Mouse (Mus musculus) neural tube, embryonic 14.5 days (tissue): Measurements from ENCODE around the gene Cage1. TPM values are rescaled to one million over a fixed set of nuclear protein-coding genes. Genes with fewer than 3 reads are reported as not detected.

Source experiments
- ATAC-seq: fragments of 200-750 bp; cut with Nextera tagmentation; 2 replicates; pipeline ENCODE4 v1.8.0; 2017; ENCODE audit warnings: low read depth, mild to moderate bottlenecking, moderate TSS enrichment, moderate library complexity
- H3K27ac ChIP-seq: fragments of 300-500 bp; sonication (generic); 2 replicates; pipeline ENCODE4 v1.5.1; 2014; ENCODE audit warnings: low read depth, mild to moderate bottlenecking, control low read depth, low read length, moderate library complexity, mixed read lengths
- H3K27me3 ChIP-seq: fragments of 300-500 bp; sonication (generic); 2 replicates; pipeline ENCODE4 v1.6.1; 2014; ENCODE audit warnings: low read length; ENCODE audit not compliant: control insufficient read depth, insufficient read depth
- H3K36me3 ChIP-seq: fragments of 300-500 bp; sonication (generic); 2 replicates; pipeline ENCODE4 v1.6.1; 2014; ENCODE audit warnings: low read length, mixed read lengths; ENCODE audit not compliant: control insufficient read depth, insufficient read depth
- H3K4me1 ChIP-seq: fragments of 300-500 bp; sonication (generic); 2 replicates; pipeline ENCODE4 v1.6.1; 2014; ENCODE audit warnings: low read length; ENCODE audit not compliant: control insufficient read depth, insufficient read depth
- H3K4me2 ChIP-seq: fragments of 300-500 bp; sonication (generic); 2 replicates; pipeline ENCODE4 v1.6.1; 2014; ENCODE audit warnings: mild to moderate bottlenecking, low read depth, low read length, control low read depth
- H3K4me3 ChIP-seq: fragments of 300-500 bp; sonication (generic); 2 replicates; pipeline ENCODE4 v1.5.1; 2014; ENCODE audit warnings: low read depth, low read length, control low read depth, mixed read lengths
- H3K9ac ChIP-seq: fragments of 300-500 bp; sonication (generic); replicated peaks from 2 replicates; pipeline ENCODE4 v1.6.1; 2014; ENCODE audit warnings: low read depth, mild to moderate bottlenecking, control low read depth, low read length, mixed read lengths
- H3K9me3 ChIP-seq: fragments of 300-500 bp; sonication (generic); 2 replicates; pipeline ENCODE4 v1.6.1; 2016; ENCODE audit warnings: low read length; ENCODE audit not compliant: control insufficient read depth
- WGBS: fragments of 180-500 bp; shearing (Covaris S2); extraction: QIAGEN DNeasy Blood & Tissue Kit; methylation state at CpG from one replicate; pipeline ENCODE4 v1.1.7; 2014; 5-methylcytosine and 5-hydroxymethylcytosine counted together
- polyA plus RNA-seq: library from polyadenylated mRNA; unstranded; fragments of >200 nt; fragmentation: Nextera tagmentation; extraction: Ambion mirVana; gene quantifications from 2 replicates; pipeline ENCODE4 v1.2.1, GENCODE M21; 2014

Cage1 gene
- polyA plus RNA-seq, result 2.0 and 2.7 TPM in 2 replicates

DNA sequence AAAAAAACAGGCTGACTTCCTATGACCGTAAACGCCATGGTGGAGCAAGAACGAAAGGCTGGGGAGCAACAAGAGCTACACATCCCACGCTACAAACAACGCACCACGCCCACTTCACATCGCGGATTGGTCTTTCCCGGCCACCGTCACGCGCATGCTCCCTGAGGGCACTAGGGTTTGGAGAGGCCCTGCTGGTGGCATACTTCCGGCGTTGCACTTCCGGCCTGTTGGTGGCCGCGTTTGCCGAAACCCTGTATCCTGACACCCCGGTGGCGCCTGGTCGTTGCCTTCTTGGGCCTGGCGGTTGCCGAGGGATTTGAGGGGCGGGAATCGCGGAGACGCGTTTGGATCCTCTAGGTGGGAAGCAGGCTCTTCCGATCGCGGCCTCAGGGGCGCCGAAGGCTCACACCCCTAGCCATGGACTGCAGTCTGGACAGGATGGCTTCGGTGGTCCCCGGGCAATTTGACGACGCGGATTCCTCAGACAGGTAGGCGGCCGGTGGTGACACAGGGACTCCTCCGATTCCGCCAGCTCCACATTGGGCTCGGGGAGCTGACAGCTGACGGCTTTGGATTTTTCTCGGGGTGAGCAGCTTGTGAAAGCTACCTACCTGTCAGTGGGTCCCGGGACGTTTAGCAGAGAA lies at the start of gene Cage1:
Gene Cage1, minus strand, starts transcription at position 26 of the 644 bp plus-strand sequence.
- ATAC-seq, result peak; percentile 97
- H3K9me3 ChIP-seq, result no peaks in the 10 kb centered on the region
- H3K4me2 ChIP-seq, result peak within 1 kb of the TSS; percentile 94
- no peaks in the 10 kb centered on the region for H3K27me3 ChIP-seq
- peak within 1 kb of the TSS; percentile 80 for H3K9ac ChIP-seq
- H3K36me3 ChIP-seq, result 0 out of 2 replicates have a peak, but pooled peaks cover 4% of the 10 kb centered on the region
- under 1% methylated on average over 47 of the region's 47 CpGs for WGBS
- peaks cover 17% of the 10 kb centered on the region for H3K4me1 ChIP-seq
- H3K4me3 ChIP-seq, result peak within 1 kb of the TSS; percentile 62
- H3K27ac ChIP-seq, result peak within 1 kb of the TSS; percentile 70

DNA sequence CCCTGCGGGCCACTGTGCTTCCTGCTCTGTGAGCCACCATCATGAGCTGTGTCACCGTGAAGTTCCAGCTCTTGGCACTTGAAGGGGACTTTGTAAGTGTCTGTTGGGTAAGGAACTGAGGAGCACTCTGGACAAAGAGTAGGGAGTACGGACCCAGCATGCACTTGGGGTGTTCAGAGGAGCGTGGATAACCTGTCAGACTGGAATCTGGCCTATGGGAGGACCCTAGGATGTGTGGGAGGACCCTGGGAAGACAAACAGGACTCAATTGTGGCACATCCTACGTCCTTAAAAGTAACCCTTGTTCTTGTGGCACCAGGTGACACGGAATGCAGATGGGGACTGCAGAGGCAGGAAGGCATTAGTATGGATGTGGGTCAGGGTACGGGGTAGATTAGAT lies 44.3 kb upstream of the Cage1 start:
- WGBS, result 85% methylated on average over 7 of the region's 7 CpGs
- no peak overlapping the region for H3K9ac ChIP-seq
- no peak for ATAC-seq
- H3K4me1 ChIP-seq, result no peaks in the 10 kb centered on the region
- H3K36me3 ChIP-seq, result no peaks in the 10 kb centered on the region
- no peaks in the 10 kb centered on the region for H3K9me3 ChIP-seq
- H3K4me3 ChIP-seq, result no peak overlapping the region
- H3K27me3 ChIP-seq, result no peaks in the 10 kb centered on the region
- H3K27ac ChIP-seq, result no peak overlapping the region
- no peak overlapping the region for H3K4me2 ChIP-seq

GRCm38 (mm10) chr13:38080725-38081124 lies 43.9 kb upstream of the Cage1 start:
- Histone ChIP-seq H3K27me3 (no peaks in the 10 kb centered on the region), H3K4me1 (no peaks in the 10 kb centered on the region), H3K27ac (no peak overlapping the region), H3K9me3 (no peaks in the 10 kb centered on the region), H3K4me2 (no peak overlapping the region), H3K36me3 (no peaks in the 10 kb centered on the region), H3K4me3 (no peak overlapping the region), H3K9ac (no peak overlapping the region)
- WGBS, result 83% methylated on average over 14 of the region's 14 CpGs
- no peak for ATAC-seq

DNA sequence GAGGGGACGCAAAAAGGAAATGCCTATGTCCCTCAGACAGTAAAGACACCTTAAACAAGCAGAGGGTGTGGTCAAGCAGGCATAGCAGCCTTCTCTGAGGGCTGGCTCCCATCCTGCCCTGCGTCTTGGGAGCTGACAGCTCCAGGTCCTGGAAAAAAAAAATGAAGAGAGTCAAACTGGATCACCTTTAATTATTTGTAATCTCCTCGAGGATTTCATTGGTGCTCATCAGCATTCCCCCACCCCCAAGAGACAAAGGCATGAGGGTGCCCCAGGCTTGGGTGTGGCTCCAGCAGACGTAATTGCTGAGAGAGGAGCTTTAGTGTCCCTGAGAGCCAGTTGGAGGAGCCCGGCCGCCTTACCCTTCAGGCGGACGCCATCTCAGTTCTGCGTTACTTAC lies 43.1 kb upstream of the Cage1 start:
- H3K9me3 ChIP-seq, result no peaks in the 10 kb centered on the region
- no peaks in the 10 kb centered on the region for H3K27me3 ChIP-seq
- ATAC-seq, result no peak
- no peak overlapping the region for H3K4me2 ChIP-seq
- no peak overlapping the region for H3K27ac ChIP-seq
- WGBS, result 45% methylated on average over 9 of the region's 9 CpGs
- H3K36me3 ChIP-seq, result no peaks in the 10 kb centered on the region
- H3K9ac ChIP-seq, result no peak overlapping the region
- H3K4me3 ChIP-seq, result no peak overlapping the region
- no peaks in the 10 kb centered on the region for H3K4me1 ChIP-seq

DNA sequence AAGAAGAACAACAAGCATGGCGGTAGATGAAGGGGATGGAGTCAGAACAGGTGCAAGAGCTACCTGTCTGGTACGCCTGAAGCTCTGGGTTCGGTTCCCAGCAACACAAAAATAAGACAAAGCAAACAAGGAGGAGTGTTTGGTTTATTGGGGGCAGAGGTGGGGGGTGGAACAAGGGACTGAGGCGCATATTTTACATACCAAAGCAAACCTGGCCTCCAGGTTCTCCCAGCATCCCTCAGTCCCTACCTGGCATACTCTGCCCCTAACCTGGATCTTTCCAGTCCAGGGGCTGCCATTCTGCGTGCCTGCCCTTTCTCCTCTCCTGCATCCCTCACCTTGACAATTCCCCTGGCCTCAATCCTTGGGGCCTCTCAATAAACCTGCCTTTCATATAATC lies 42.5 kb upstream of the Cage1 start:
- Histone ChIP-seq H3K9me3 (no peaks in the 10 kb centered on the region), H3K4me3 (no peak overlapping the region), H3K4me2 (no peak overlapping the region), H3K4me1 (no peaks in the 10 kb centered on the region), H3K27me3 (no peaks in the 10 kb centered on the region), H3K9ac (no peak overlapping the region), H3K36me3 (no peaks in the 10 kb centered on the region), H3K27ac (no peak overlapping the region)
- no peak for ATAC-seq
- 85% methylated on average over 5 of the region's 5 CpGs for WGBS

GRCm38 (mm10) chr13:38078836-38079235 lies 42.0 kb upstream of the Cage1 start:
- no peak overlapping the region for H3K27ac ChIP-seq
- no peak overlapping the region for H3K4me2 ChIP-seq
- 43% methylated on average over 6 of the region's 6 CpGs for WGBS
- H3K36me3 ChIP-seq, result no peaks in the 10 kb centered on the region
- H3K4me1 ChIP-seq, result no peaks in the 10 kb centered on the region
- no peak for ATAC-seq
- no peak overlapping the region for H3K9ac ChIP-seq
- no peak overlapping the region for H3K4me3 ChIP-seq
- no peaks in the 10 kb centered on the region for H3K9me3 ChIP-seq
- no peaks in the 10 kb centered on the region for H3K27me3 ChIP-seq

- no peak overlapping the region for H3K9ac ChIP-seq
- WGBS, result 25% methylated on average over 11 of the region's 11 CpGs
- no peak for ATAC-seq
- no peaks in the 10 kb centered on the region for H3K9me3 ChIP-seq
- no peaks in the 10 kb centered on the region for H3K4me1 ChIP-seq
- H3K4me2 ChIP-seq, result no peak overlapping the region
- no peak overlapping the region for H3K4me3 ChIP-seq
- no peaks in the 10 kb centered on the region for H3K27me3 ChIP-seq
- H3K36me3 ChIP-seq, result no peaks in the 10 kb centered on the region
- H3K27ac ChIP-seq, result no peak overlapping the region
Observed at GRCm38 (mm10) chr13:38077113-38077512, 40.2 kb upstream of the Cage1 start.

- Histone ChIP-seq H3K27me3 (no peaks in the 10 kb centered on the region), H3K4me3 (no peak overlapping the region), H3K27ac (no peak overlapping the region), H3K9ac (no peak overlapping the region), H3K4me1 (no peaks in the 10 kb centered on the region), H3K4me2 (no peak overlapping the region), H3K36me3 (no peaks in the 10 kb centered on the region), H3K9me3 (no peaks in the 10 kb centered on the region)
- ATAC-seq, result no peak
- 67% methylated on average over 5 of the region's 5 CpGs for WGBS
Observed at GRCm38 (mm10) chr13:38074404-38074803, 37.5 kb upstream of the Cage1 start.

DNA sequence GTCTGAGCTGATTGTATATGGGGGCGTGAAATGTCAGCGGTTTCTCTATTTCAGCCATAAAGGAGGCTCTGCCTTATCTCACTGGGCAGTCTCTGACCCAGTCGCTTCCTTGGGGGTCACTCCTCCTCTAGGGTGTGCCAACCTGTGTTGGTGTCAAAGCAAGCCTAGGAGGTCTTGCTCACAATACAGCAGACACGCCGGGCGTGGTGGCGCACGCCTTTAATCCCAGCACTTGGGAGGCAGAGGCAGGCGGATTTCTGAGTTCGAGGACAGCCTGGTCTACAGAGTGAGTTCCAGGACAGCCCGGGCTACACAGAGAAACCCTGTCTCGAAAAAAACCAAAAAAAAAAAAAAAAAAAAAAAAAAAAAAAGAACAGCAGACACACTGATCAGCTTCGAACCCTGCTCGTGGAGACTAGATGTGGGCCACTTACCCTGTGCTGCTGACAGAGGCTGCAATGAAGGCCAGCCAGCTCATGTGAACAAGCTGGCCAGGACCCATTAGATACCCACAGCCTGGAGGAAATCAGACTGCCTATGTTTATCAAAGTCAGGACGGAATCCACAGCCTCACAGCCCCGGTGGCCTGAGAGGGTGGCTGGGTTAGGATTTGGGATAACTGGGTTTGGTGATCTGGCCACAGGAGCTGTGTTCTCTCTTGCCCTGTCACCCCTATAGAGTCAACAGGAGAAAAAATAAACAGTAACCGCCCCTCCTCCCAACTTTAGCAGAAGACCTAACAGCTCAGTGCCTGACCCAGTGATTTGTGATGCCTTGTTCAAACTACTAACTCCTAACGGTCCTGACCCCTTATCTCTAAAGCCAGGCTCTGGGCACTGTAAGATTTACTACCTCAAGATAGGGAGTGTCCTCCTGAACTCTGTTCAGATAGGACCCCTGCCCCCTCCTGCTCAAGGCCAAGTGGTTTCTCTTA lies 36.8 kb upstream of the Cage1 start:
- WGBS, result 87% methylated on average over 18 of the region's 18 CpGs
- no peaks in the 10 kb centered on the region for H3K27me3 ChIP-seq
- H3K36me3 ChIP-seq, result no peaks in the 10 kb centered on the region
- H3K9ac ChIP-seq, result no peak overlapping the region
- H3K4me1 ChIP-seq, result no peaks in the 10 kb centered on the region
- no peak overlapping the region for H3K27ac ChIP-seq
- H3K4me3 ChIP-seq, result no peak overlapping the region
- H3K9me3 ChIP-seq, result no peaks in the 10 kb centered on the region
- H3K4me2 ChIP-seq, result no peak overlapping the region
- ATAC-seq, result no peak
